ENCODE assay signal across 8 mouse cellular contexts in genomic region chr5:149053352-149054168, GRCm38 (mm10). TPM values are rescaled to one million over a fixed set of nuclear protein-coding genes. Genes with fewer than 3 reads are reported as not detected.
DNase-seq lines count a peak whose midpoint lies in the region; ATAC-seq and TF ChIP-seq lines count a peak whose summit lies in the region.

No protein-coding gene starts in this region.

- H3K9ac ChIP-seq in forebrain, embryonic 13.5 days = peak overlapping the region; percentile 76
- peak overlapping the region; percentile 94 for H3K9ac ChIP-seq in liver, embryonic 13.5 days
- H3K9ac ChIP-seq in stomach, embryonic 15.5 days = peak overlapping the region; percentile 54

- no peak overlapping the region for H3K27ac ChIP-seq in gastrocnemius, adult 2 months
- H3K27ac ChIP-seq in forebrain, embryonic 13.5 days = peak overlapping the region; percentile 100
- H3K27ac ChIP-seq in liver, embryonic 13.5 days = peak overlapping the region; percentile 91
- H3K27ac ChIP-seq in stomach, embryonic 15.5 days = peak overlapping the region; percentile 92

- peak; percentile 55; the same call in 1 of the 2 replicates for ATAC-seq in forebrain, embryonic 13.5 days
- ATAC-seq in liver, embryonic 13.5 days (ENCODE audit: low read depth) = peak; percentile 64
- ATAC-seq in stomach, embryonic 15.5 days (ENCODE audit: insufficient read depth, low FRiP score, low read depth) = no peak

- no peaks in the 10 kb centered on the region for H3K9me3 ChIP-seq in forebrain, embryonic 13.5 days (replicated peaks)
- no peaks in the 10 kb centered on the region for H3K9me3 ChIP-seq in liver, embryonic 13.5 days (replicated peaks)
- H3K9me3 ChIP-seq in stomach, embryonic 15.5 days = no peaks in the 10 kb centered on the region

- peak overlapping the region; percentile 88 for H3K4me3 ChIP-seq in gastrocnemius, adult 2 months
- peak overlapping the region; percentile 84 for H3K4me3 ChIP-seq in forebrain, embryonic 13.5 days
- H3K4me3 ChIP-seq in liver, embryonic 13.5 days (replicated peaks) = peak overlapping the region; percentile 91
- H3K4me3 ChIP-seq in stomach, embryonic 15.5 days (replicated peaks) = peak overlapping the region; percentile 80

- 3% methylated on average over 21 of the region's 34 CpGs for WGBS in forebrain, embryonic 13.5 days
- 5% methylated on average over 26 of the region's 34 CpGs for WGBS in liver, embryonic 13.5 days (ENCODE audit: insufficient replicate concordance)
- 2% methylated on average over 27 of the region's 34 CpGs for WGBS in stomach, embryonic 15.5 days

- no peak for TF ChIP-seq CTCF in gastrocnemius, adult 2 months (IDR thresholded peaks at IDR 0.05)

- peaks cover 29% of the 10 kb centered on the region for H3K4me1 ChIP-seq in forebrain, embryonic 13.5 days
- peaks cover 26% of the 10 kb centered on the region for H3K4me1 ChIP-seq in liver, embryonic 13.5 days (replicated peaks)
- 0 out of 2 replicates have a peak, but pooled peaks cover 3% of the 10 kb centered on the region for H3K4me1 ChIP-seq in stomach, embryonic 15.5 days

- intact Hi-C loops in gastrocnemius, adult 2 months (cut with DNase I) = loop anchor here (5.0 to 10.0 kb wide), 4 partner anchors 99 to 239 kb away; partner anchors contain the start of gene Katnal1
- intact Hi-C loops in gastrocnemius, postnatal 36 days (cut with DNase I) = loop anchor here (2.0 to 5.0 kb wide), 2 partner anchors 47 to 184 kb away; no protein-coding TSS in a partner anchor

- H3K36me3 ChIP-seq in forebrain, embryonic 13.5 days (ENCODE audit: poor library complexity, severe bottlenecking) = peaks cover 17% of the 10 kb centered on the region
- H3K36me3 ChIP-seq in liver, embryonic 13.5 days = peaks cover 22% of the 10 kb centered on the region
- no peaks in the 10 kb centered on the region; the same call in 1 of the 2 replicates for H3K36me3 ChIP-seq in stomach, embryonic 15.5 days

- H3K4me2 ChIP-seq in forebrain, embryonic 13.5 days = peak overlapping the region; percentile 88
- H3K4me2 ChIP-seq in liver, embryonic 13.5 days = peak overlapping the region; percentile 96
- peak overlapping the region; percentile 92 for H3K4me2 ChIP-seq in stomach, embryonic 15.5 days

- peak; percentile 33 for DNase-seq in gastrocnemius, adult 2 months
- DNase-seq in gastrocnemius, postnatal 36 days = no peak
- peak; percentile 40 to 45 for DNase-seq in right cerebral cortex, postnatal 10 days (ENCODE audit: low spot score in 2 of 2)
- no peak for DNase-seq in right cerebral cortex, postnatal 36 days (ENCODE audit: low spot score in 2 of 2)
- no peak for DNase-seq in liver, embryonic 13.5 days
- DNase-seq in urinary bladder, postnatal 25 days (ENCODE audit: low spot score) = no peak

- no peaks in the 10 kb centered on the region for H3K27me3 ChIP-seq in forebrain, embryonic 13.5 days
- H3K27me3 ChIP-seq in liver, embryonic 13.5 days = no peaks in the 10 kb centered on the region
- H3K27me3 ChIP-seq in stomach, embryonic 15.5 days (replicated peaks) = no peaks in the 10 kb centered on the region

RNA-seq across cellular contexts. Expression of gene Gm42791, which starts 58.6 kb away (rescaled TPM):
- total RNA-seq in gastrocnemius, adult 2 months (2021) = 1 to 10 TPM; 2.8 to 5.1 TPM
- total RNA-seq in gastrocnemius, postnatal 36 days (2021) = 1 to 10 TPM; 1.4 to 2.5 TPM
- polyA plus RNA-seq in forebrain, embryonic 13.5 days (2015; fragmentation: Nextera tagmentation; extraction: Ambion mirVana) = 3.5 and 10.1 TPM in 2 replicates
- 0.32 and 0.86 TPM in 2 replicates for polyA plus RNA-seq in liver, embryonic 13.5 days (2015; fragmentation: Nextera tagmentation; extraction: Ambion mirVana)
- 0.67 and 0.80 TPM in 2 replicates for polyA plus RNA-seq in stomach, embryonic 15.5 days (2015; fragmentation: Nextera tagmentation; extraction: Ambion mirVana)

Comparison
In these comparisons a context has a peak if more than half of its experiments do, and no peak if none do; other contexts are left out.
1. DNase-seq: peak in gastrocnemius, adult 2 months (single experiment) and right cerebral cortex, postnatal 10 days (2 of 2); none in gastrocnemius, postnatal 36 days (0 of 2), right cerebral cortex, postnatal 36 days (0 of 2), liver, embryonic 13.5 days (single experiment) and urinary bladder, postnatal 25 days (single experiment).
2. Peak in every context shown above with its lines, with median percentiles within 50 percentile points of each other: H3K4me3 ChIP-seq, H3K4me2 ChIP-seq and H3K9ac ChIP-seq.